Mouse (Mus musculus) stomach, postnatal 0 days (tissue): ENCODE measurements around the gene Gm20538. TPM values are rescaled to one million over a fixed set of nuclear protein-coding genes. Genes with fewer than 3 reads are reported as not detected.
A peak's percentile ranks its signal among the peaks of the same experiment; 100 is the strongest.

Experiments
- ATAC-seq: fragments of 200-750 bp; cut with Nextera tagmentation; 2 replicates; pipeline ENCODE4 v1.8.0; 2017; ENCODE audit not compliant: low FRiP score, low TSS enrichment
- DNase-seq: peaks from one replicate; pipeline ENCODE4 v3.0.0-alpha.2; 2016; ENCODE audit warnings: low spot score
- H3K27ac ChIP-seq: fragments of 300-500 bp; sonication (generic); replicated peaks from 2 replicates; pipeline ENCODE4 v1.5.1; 2014; ENCODE audit warnings: mild to moderate bottlenecking, control low read depth
- H3K27me3 ChIP-seq: fragments of 300-500 bp; sonication (generic); 2 replicates; pipeline ENCODE4 v1.6.1; 2014; ENCODE audit warnings: low read length; ENCODE audit not compliant: control insufficient read depth, insufficient read depth
- H3K36me3 ChIP-seq: fragments of 300-500 bp; sonication (generic); 2 replicates; pipeline ENCODE4 v1.6.1; 2014; ENCODE audit warnings: low read length, mixed read lengths; ENCODE audit not compliant: control insufficient read depth, insufficient read depth
- H3K4me1 ChIP-seq: fragments of 300-500 bp; sonication (generic); replicated peaks from 2 replicates; pipeline ENCODE4 v1.6.1; 2014; ENCODE audit warnings: antibody characterized with exemption; ENCODE audit not compliant: control insufficient read depth, insufficient read depth
- H3K4me2 ChIP-seq: fragments of 300-500 bp; sonication (generic); replicated peaks from 2 replicates; pipeline ENCODE4 v1.6.1; 2014; ENCODE audit warnings: low read depth, mild to moderate bottlenecking, control low read depth, moderate library complexity
- H3K4me3 ChIP-seq: fragments of 300-500 bp; sonication (generic); 2 replicates; pipeline ENCODE4 v1.5.1; 2014; ENCODE audit warnings: low read depth, low read length, control low read depth
- H3K9ac ChIP-seq: fragments of 300-500 bp; sonication (generic); 2 replicates; pipeline ENCODE4 v1.6.1; 2014; ENCODE audit warnings: mild to moderate bottlenecking, low read length, control low read depth, mixed read lengths
- H3K9me3 ChIP-seq: fragments of 300-500 bp; sonication (generic); 2 replicates; pipeline ENCODE4 v1.6.1; 2016; ENCODE audit warnings: low read length; ENCODE audit not compliant: control insufficient read depth
- CTCF ChIP-seq: IDR thresholded peaks from 2 replicates; pipeline ENCODE4 v1.5.1; 2016; ENCODE audit warnings: antibody characterized with exemption, low read depth, mild to moderate bottlenecking, moderate library complexity
- EP300 ChIP-seq: optimal IDR thresholded peaks from 2 replicates; pipeline ENCODE3; 2016; ENCODE audit warnings: antibody characterized with exemption
- WGBS: fragments of 180-500 bp; shearing (Covaris S2); extraction: QIAGEN DNeasy Blood & Tissue Kit; methylation state at CpG from one replicate; pipeline ENCODE4 v1.1.7; 2014; 5-methylcytosine and 5-hydroxymethylcytosine counted together
- polyA plus RNA-seq: library from polyadenylated mRNA; unstranded; fragments of >200 nt; fragmentation: Nextera tagmentation; extraction: Ambion mirVana; gene quantifications from 2 replicates; pipeline ENCODE4 v1.2.1, GENCODE M21; 2015

Gm20538 gene
- polyA plus RNA-seq, 1 experiment from 2014 or later: not detected

- WGBS: under 1% methylated on average over 32 of the region's 33 CpGs
- TF ChIP-seq CTCF (peak; percentile 97), EP300 (peak; percentile 80)
- Histone ChIP-seq H3K4me1 (peaks cover 5% of the 10 kb centered on the region; the same call in 1 of the 2 replicates), H3K9ac (peak within 1 kb of the TSS; percentile 76), H3K9me3 (no peaks in the 10 kb centered on the region), H3K4me3 (peak within 1 kb of the TSS; percentile 76), H3K4me2 (peak within 1 kb of the TSS; percentile 55), H3K36me3 (peaks cover 14% of the 10 kb centered on the region), H3K27ac (peak within 1 kb of the TSS; percentile 79), H3K27me3 (no peaks in the 10 kb centered on the region)
- DNase-seq: peak; percentile 93
- peak; percentile 98 for ATAC-seq
Measured at GRCm38 (mm10) chr19:44562652-44563206, 10.1 kb upstream of the Gm20538 start, which contains the start of gene Hif1an. Hif1an (plus strand) TSS chr19:44562850.

GRCm38 (mm10) chr19:44554861-44555590 lies 2.4 kb upstream of the Gm20538 start, which contains the start of gene Ndufb8:
Ndufb8 (minus strand) TSS chr19:44555440.
- Histone ChIP-seq H3K4me3 (peak within 1 kb of the TSS; percentile 87), H3K9me3 (no peaks in the 10 kb centered on the region)
- DNase-seq: peak; percentile 95

GRCm38 (mm10) chr19:44554490-44554860 lies 1.8 kb upstream of the Gm20538 start:
- ATAC-seq: peak; percentile 24; the same call in 1 of the 2 replicates
- peak overlapping the region; percentile 71 for H3K27ac ChIP-seq

More at GRCm38 (mm10) chr19:44554861-44555590, 2.4 kb upstream of the Gm20538 start, which contains the start of gene Ndufb8:
- peaks cover 14% of the 10 kb centered on the region for H3K36me3 ChIP-seq
- peak; percentile 90 for ATAC-seq
- under 1% methylated on average over 50 of the region's 50 CpGs for WGBS
- peak within 1 kb of the TSS; percentile 71 for H3K27ac ChIP-seq
- H3K27me3 ChIP-seq: no peaks in the 10 kb centered on the region
- H3K4me2 ChIP-seq: peak within 1 kb of the TSS; percentile 84
- TF ChIP-seq EP300 (no peak), CTCF (no peak)
- H3K4me1 ChIP-seq: 0 out of 2 replicates have a peak, but pooled peaks cover 2% of the 10 kb centered on the region
- peak within 1 kb of the TSS; percentile 94 for H3K9ac ChIP-seq

GRCm38 (mm10) chr19:44553286-44553685 lies 655 bp upstream of the Gm20538 start:
- ATAC-seq: no peak
- H3K27ac ChIP-seq: no peak overlapping the region
- no peak overlapping the region for H3K4me2 ChIP-seq
- peaks cover 24% of the 10 kb centered on the region for H3K36me3 ChIP-seq
- DNase-seq: no peak
- 0 out of 2 replicates have a peak, but pooled peaks cover 2% of the 10 kb centered on the region for H3K4me1 ChIP-seq
- TF ChIP-seq EP300: no peak
- TF ChIP-seq CTCF: no peak
- no peaks in the 10 kb centered on the region for H3K9me3 ChIP-seq
- H3K27me3 ChIP-seq: no peaks in the 10 kb centered on the region
- no peak overlapping the region for H3K9ac ChIP-seq
- 92% methylated on average over 4 of the region's 4 CpGs for WGBS
- no peak overlapping the region for H3K4me3 ChIP-seq

More at GRCm38 (mm10) chr19:44554490-44554860, 1.8 kb upstream of the Gm20538 start:
- Histone ChIP-seq H3K9ac (peak overlapping the region; percentile 94), H3K4me2 (peak overlapping the region; percentile 84), H3K4me3 (peak overlapping the region; percentile 87), H3K4me1 (0 out of 2 replicates have a peak, but pooled peaks cover 2% of the 10 kb centered on the region), H3K9me3 (no peaks in the 10 kb centered on the region), H3K36me3 (peaks cover 19% of the 10 kb centered on the region), H3K27me3 (no peaks in the 10 kb centered on the region)
- no peak for TF ChIP-seq CTCF
- no peak for TF ChIP-seq EP300
- no peak for DNase-seq
- 4% methylated on average over 8 of the region's 8 CpGs for WGBS

GRCm38 (mm10) chr19:44545321-44546041 lies 7.2 kb downstream of the Gm20538 start, which contains the start of gene Sec31b:
Sec31b (minus strand) TSS chr19:44545864.
- peak within 1 kb of the TSS; percentile 45 for H3K4me3 ChIP-seq
- peaks cover 15% of the 10 kb centered on the region for H3K36me3 ChIP-seq
- H3K27ac ChIP-seq: no peak within 1 kb of the TSS
- peak within 1 kb of the TSS; percentile 58 for H3K9ac ChIP-seq
- H3K9me3 ChIP-seq: no peaks in the 10 kb centered on the region
- no peak for TF ChIP-seq CTCF
- no peak for TF ChIP-seq EP300
- H3K4me2 ChIP-seq: peak within 1 kb of the TSS; percentile 85
- 4% methylated on average over 47 of the region's 47 CpGs for WGBS
- H3K27me3 ChIP-seq: 0 out of 2 replicates have a peak, but pooled peaks cover 3% of the 10 kb centered on the region
- H3K4me1 ChIP-seq: no peaks in the 10 kb centered on the region
- ATAC-seq: peak; percentile 67
- DNase-seq: peak; percentile 41
